Mouse (Mus musculus): Measurements from ENCODE around the gene Adh4. TPM values are rescaled to one million over a fixed set of nuclear protein-coding genes. Genes with fewer than 3 reads are reported as not detected.

The Adh4 gene
- total and polyA plus RNA-seq, 3 experiments: not detected

- H3K9me3 ChIP-seq (replicated peaks): no peaks in the 10 kb centered on the region
- H3K36me3 ChIP-seq (replicated peaks): peaks cover 96% of the 10 kb centered on the region
- DNase-seq (ENCODE audit: low spot score) (no peak), ATAC-seq (ENCODE audit: extremely low read depth, insufficient number of reproducible peaks, low FRiP score, poor library complexity, severe bottlenecking) (no peak)
- no peaks in the 10 kb centered on the region for H3K27me3 ChIP-seq (ENCODE audit: insufficient read depth, low read length)
- 0 out of 2 replicates have a peak, but pooled peaks cover 3% of the 10 kb centered on the region for H3K4me1 ChIP-seq (ENCODE audit: insufficient read depth, low read depth, low read length)
- no peak overlapping the region for H3K4me3 ChIP-seq (ENCODE audit: low read depth, low read length)
- no peak for TF ChIP-seq GATA1 (IDR thresholded peaks at IDR 0.05; ENCODE audit: borderline replicate concordance, low read length)
- TF ChIP-seq GATA2 (IDR thresholded peaks at IDR 0.05; ENCODE audit: borderline replicate concordance, low read depth, low read length): no peak
- no peak for TF ChIP-seq CTCF (IDR thresholded peaks at IDR 0.05; ENCODE audit: low read depth, low read length)
- no peak for TF ChIP-seq POLR2AphosphoS5 (IDR thresholded peaks at IDR 0.05; ENCODE audit: insufficient replicate concordance, low read depth, low read length)
- no peak for TF ChIP-seq TAL1 (conservative IDR thresholded peaks at IDR 0.05; ENCODE audit: low read depth, low read length)
Measured at GRCm38 (mm10) chr3:138452169-138452568, 36.9 kb downstream of the Adh4 start.

- H3K4me3 ChIP-seq (ENCODE audit: low read depth, low read length): no peak overlapping the region
- TF ChIP-seq GATA2 (IDR thresholded peaks at IDR 0.05; ENCODE audit: borderline replicate concordance, low read depth, low read length): no peak
- TF ChIP-seq GATA1 (IDR thresholded peaks at IDR 0.05; ENCODE audit: borderline replicate concordance, low read length): no peak
- no peak for TF ChIP-seq CTCF (IDR thresholded peaks at IDR 0.05; ENCODE audit: low read depth, low read length)
- no peak for TF ChIP-seq POLR2AphosphoS5 (IDR thresholded peaks at IDR 0.05; ENCODE audit: insufficient replicate concordance, low read depth, low read length)
- no peak for TF ChIP-seq TAL1 (conservative IDR thresholded peaks at IDR 0.05; ENCODE audit: low read depth, low read length)
- H3K36me3 ChIP-seq (replicated peaks): peaks cover 96% of the 10 kb centered on the region
- ATAC-seq (ENCODE audit: extremely low read depth, insufficient number of reproducible peaks, low FRiP score, poor library complexity, severe bottlenecking): no peak
- H3K4me1 ChIP-seq (ENCODE audit: insufficient read depth, low read depth, low read length): 0 out of 2 replicates have a peak, but pooled peaks cover 3% of the 10 kb centered on the region
- no peak for DNase-seq (ENCODE audit: low spot score)
- H3K9me3 ChIP-seq (replicated peaks): no peaks in the 10 kb centered on the region
- H3K27me3 ChIP-seq (ENCODE audit: insufficient read depth, low read length): no peaks in the 10 kb centered on the region
Measured at GRCm38 (mm10) chr3:138454234-138454633, 39.0 kb downstream of the Adh4 start.

GRCm38 (mm10) chr3:138454711-138455435 is 39.6 kb downstream of the Adh4 start:
- H3K9me3 ChIP-seq (replicated peaks): no peaks in the 10 kb centered on the region
- ATAC-seq (ENCODE audit: extremely low read depth, insufficient number of reproducible peaks, low FRiP score, poor library complexity, severe bottlenecking) (no peak), DNase-seq (ENCODE audit: low spot score) (no peak)
- 0 out of 2 replicates have a peak, but pooled peaks cover 3% of the 10 kb centered on the region for H3K4me1 ChIP-seq (ENCODE audit: insufficient read depth, low read depth, low read length)
- no peak for TF ChIP-seq GATA1 (IDR thresholded peaks at IDR 0.05; ENCODE audit: borderline replicate concordance, low read length)
- TF ChIP-seq CTCF (IDR thresholded peaks at IDR 0.05; ENCODE audit: low read depth, low read length): no peak
- TF ChIP-seq POLR2AphosphoS5 (IDR thresholded peaks at IDR 0.05; ENCODE audit: insufficient replicate concordance, low read depth, low read length): no peak
- TF ChIP-seq TAL1 (conservative IDR thresholded peaks at IDR 0.05; ENCODE audit: low read depth, low read length): no peak
- no peak for TF ChIP-seq GATA2 (IDR thresholded peaks at IDR 0.05; ENCODE audit: borderline replicate concordance, low read depth, low read length)
- no peak overlapping the region for H3K4me3 ChIP-seq (ENCODE audit: low read depth, low read length)
- H3K27me3 ChIP-seq (ENCODE audit: insufficient read depth, low read length): no peaks in the 10 kb centered on the region
- H3K36me3 ChIP-seq (replicated peaks): peaks cover 96% of the 10 kb centered on the region

GRCm38 (mm10) chr3:138458441-138458840 is 43.2 kb downstream of the Adh4 start:
- no peaks in the 10 kb centered on the region for H3K27me3 ChIP-seq (ENCODE audit: insufficient read depth, low read length)
- peaks cover 96% of the 10 kb centered on the region for H3K36me3 ChIP-seq (replicated peaks)
- DNase-seq (ENCODE audit: low spot score) (no peak), ATAC-seq (ENCODE audit: extremely low read depth, insufficient number of reproducible peaks, low FRiP score, poor library complexity, severe bottlenecking) (no peak)
- no peaks in the 10 kb centered on the region for H3K9me3 ChIP-seq (replicated peaks)
- H3K4me1 ChIP-seq (ENCODE audit: insufficient read depth, low read depth, low read length): no peaks in the 10 kb centered on the region
- H3K4me3 ChIP-seq (ENCODE audit: low read depth, low read length): no peak overlapping the region
- TF ChIP-seq GATA1 (IDR thresholded peaks at IDR 0.05; ENCODE audit: borderline replicate concordance, low read length) (no peak), CTCF (IDR thresholded peaks at IDR 0.05; ENCODE audit: low read depth, low read length) (no peak), GATA2 (IDR thresholded peaks at IDR 0.05; ENCODE audit: borderline replicate concordance, low read depth, low read length) (no peak), TAL1 (conservative IDR thresholded peaks at IDR 0.05; ENCODE audit: low read depth, low read length) (no peak), POLR2AphosphoS5 (IDR thresholded peaks at IDR 0.05; ENCODE audit: insufficient replicate concordance, low read depth, low read length) (no peak)

GRCm38 (mm10) chr3:138460260-138460659 is 45.0 kb downstream of the Adh4 start:
- DNase-seq (ENCODE audit: low spot score) (no peak), ATAC-seq (ENCODE audit: extremely low read depth, insufficient number of reproducible peaks, low FRiP score, poor library complexity, severe bottlenecking) (no peak)
- Histone ChIP-seq H3K4me1 (ENCODE audit: insufficient read depth, low read depth, low read length) (no peaks in the 10 kb centered on the region), H3K4me3 (ENCODE audit: low read depth, low read length) (no peak overlapping the region), H3K27me3 (ENCODE audit: insufficient read depth, low read length) (no peaks in the 10 kb centered on the region), H3K9me3 (replicated peaks) (no peaks in the 10 kb centered on the region), H3K36me3 (replicated peaks) (peaks cover 95% of the 10 kb centered on the region)
- no peak for TF ChIP-seq CTCF (IDR thresholded peaks at IDR 0.05; ENCODE audit: low read depth, low read length)
- TF ChIP-seq TAL1 (conservative IDR thresholded peaks at IDR 0.05; ENCODE audit: low read depth, low read length): no peak
- TF ChIP-seq POLR2AphosphoS5 (IDR thresholded peaks at IDR 0.05; ENCODE audit: insufficient replicate concordance, low read depth, low read length): no peak
- TF ChIP-seq GATA2 (IDR thresholded peaks at IDR 0.05; ENCODE audit: borderline replicate concordance, low read depth, low read length): no peak
- no peak for TF ChIP-seq GATA1 (IDR thresholded peaks at IDR 0.05; ENCODE audit: borderline replicate concordance, low read length)

- Histone ChIP-seq H3K36me3 (replicated peaks) (peaks cover 94% of the 10 kb centered on the region), H3K27me3 (ENCODE audit: insufficient read depth, low read length) (no peaks in the 10 kb centered on the region), H3K9me3 (replicated peaks) (no peaks in the 10 kb centered on the region), H3K4me1 (ENCODE audit: insufficient read depth, low read depth, low read length) (no peaks in the 10 kb centered on the region), H3K4me3 (ENCODE audit: low read depth, low read length) (no peak overlapping the region)
- DNase-seq (ENCODE audit: low spot score) (no peak), ATAC-seq (ENCODE audit: extremely low read depth, insufficient number of reproducible peaks, low FRiP score, poor library complexity, severe bottlenecking) (no peak)
- TF ChIP-seq GATA2 (IDR thresholded peaks at IDR 0.05; ENCODE audit: borderline replicate concordance, low read depth, low read length) (no peak), CTCF (IDR thresholded peaks at IDR 0.05; ENCODE audit: low read depth, low read length) (no peak), GATA1 (IDR thresholded peaks at IDR 0.05; ENCODE audit: borderline replicate concordance, low read length) (no peak), TAL1 (conservative IDR thresholded peaks at IDR 0.05; ENCODE audit: low read depth, low read length) (no peak), POLR2AphosphoS5 (IDR thresholded peaks at IDR 0.05; ENCODE audit: insufficient replicate concordance, low read depth, low read length) (no peak)
Measured at GRCm38 (mm10) chr3:138461832-138462231, 46.6 kb downstream of the Adh4 start.
